Mouse (Mus musculus) small intestine, adult 2 months (tissue): ENCODE measurements at regions not wholly inside any gene's neighbourhood (a gene's known extent, or its start where the extent isn't known, plus 50 kb on each side); places are given as distances from the start of the nearest gene placed in this dataset.

Experiments used
- CTCF ChIP-seq: fragments of 200-500 bp; IDR thresholded peaks from 2 replicates; pipeline ENCODE4 v1.5.1; 2012; ENCODE audit warnings: low read depth, mild to moderate bottlenecking, control low read depth, inconsistent platforms, low read length, moderate library complexity, mixed read lengths; ENCODE audit not compliant: insufficient replicate concordance, insufficient read length; ENCODE audit errors: extremely low read depth
- POLR2A ChIP-seq: fragments of 200-500 bp; IDR thresholded peaks from 2 replicates; pipeline ENCODE4 v1.6.1; 2012; ENCODE audit warnings: low read depth, mild to moderate bottlenecking, control low read depth, inconsistent platforms, low read length, moderate library complexity

DNA sequence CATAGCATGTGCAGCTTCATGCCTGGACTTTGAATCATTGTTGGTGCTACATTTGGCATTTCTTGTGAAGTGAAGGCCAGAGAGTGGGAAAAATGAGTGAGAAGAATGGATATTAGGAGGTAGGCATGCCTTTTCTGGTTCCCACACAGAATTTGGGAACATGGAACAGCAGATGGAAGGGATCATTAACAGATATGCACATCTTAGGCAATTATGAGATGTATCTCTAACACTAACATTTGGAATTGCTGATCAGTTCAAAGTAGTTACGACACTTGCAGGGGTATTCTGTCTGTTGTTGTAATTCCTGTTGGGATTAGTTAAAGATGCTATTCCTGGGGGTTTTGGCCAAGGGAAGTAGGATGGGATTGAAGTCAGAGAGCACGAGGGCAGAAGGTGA lies 2164.4 kb downstream of the 4930444P10Rik start:
- no peak for TF ChIP-seq CTCF
- no peak for TF ChIP-seq POLR2A
